Mouse (Mus musculus): ENCODE measurements around the gene Tlnrd1.

The Tlnrd1 gene

DNA sequence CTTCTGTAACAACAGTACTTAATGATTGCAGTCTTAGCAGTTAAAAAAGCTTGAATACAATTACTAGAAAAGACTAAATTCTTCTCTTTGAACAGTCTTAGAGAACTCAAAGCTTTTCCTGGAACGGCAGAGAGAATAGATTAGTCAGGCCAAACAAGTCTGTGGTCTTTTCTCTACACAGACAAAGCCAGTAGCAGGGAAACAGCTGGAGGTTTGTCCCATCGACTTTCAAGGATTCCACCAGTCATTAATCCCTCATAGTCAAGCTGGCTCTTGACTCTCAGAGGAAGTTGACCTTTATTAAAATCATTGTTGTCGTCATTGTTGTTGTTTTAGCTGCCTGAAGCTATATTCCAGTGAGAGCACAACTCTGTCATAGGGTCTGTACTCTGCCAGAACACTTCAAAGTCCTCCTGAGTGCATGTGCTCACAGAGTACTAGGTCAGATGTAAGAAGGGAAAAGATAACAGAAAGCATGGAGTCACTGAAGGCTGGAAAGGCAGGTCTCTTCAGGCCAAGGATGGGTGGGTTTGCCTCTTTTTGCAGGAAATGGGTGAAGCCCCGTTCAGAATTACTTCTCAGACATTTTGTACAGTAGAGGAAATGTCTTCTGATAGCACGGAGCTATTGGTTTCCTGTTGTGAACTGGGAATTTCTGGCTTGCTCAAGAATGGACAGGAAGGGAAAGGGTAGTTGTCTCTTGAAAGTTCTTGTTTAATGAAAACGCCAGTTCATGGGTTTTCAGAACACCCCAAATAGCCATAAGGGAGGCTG is 41.4 kb downstream of the Tlnrd1 start:
- no peak for DNase-seq

DNA sequence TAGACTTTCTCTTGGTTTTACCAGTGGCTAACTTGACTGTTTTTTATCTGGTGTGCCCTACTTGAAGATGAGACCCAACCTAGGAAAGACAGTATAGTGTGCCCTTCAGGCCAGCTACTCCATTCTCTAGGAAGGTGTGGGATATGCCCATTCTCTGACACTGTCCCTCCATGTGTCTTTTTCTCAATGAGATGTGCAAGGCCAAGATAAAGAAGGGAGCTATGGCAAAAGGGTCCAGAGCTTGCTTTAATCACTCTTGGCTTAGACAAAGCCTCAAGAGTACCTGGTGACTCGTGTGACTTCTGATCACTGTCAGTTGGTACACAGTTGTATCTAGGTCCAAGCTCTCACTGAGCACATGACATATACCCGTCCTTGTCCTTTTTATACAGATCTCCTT is 44.0 kb downstream of the Tlnrd1 start:
- DNase-seq: no peak

GRCm38 (mm10) chr7:83838525-83839224 is 45.4 kb downstream of the Tlnrd1 start:
- no peak for DNase-seq

Measured in thymus, postnatal 25 days (tissue).